Mouse (Mus musculus): ENCODE measurements around the gene Cdc42ep1.
"Not testable (repeated sequence)": the region's sequence is repeated elsewhere in the genome, so short reads cannot be mapped to it uniquely, and the experiment has no call there.

Gene Cdc42ep1

GRCm38 (mm10) chr15:78878792-78879516 is 36.5 kb downstream of the Cdc42ep1 start:
- DNase-seq (ENCODE audit: low spot score), result not testable (repeated sequence)

GRCm38 (mm10) chr15:78880432-78880831 is 38.0 kb downstream of the Cdc42ep1 start:
- DNase-seq (ENCODE audit: low spot score), result no peak

- no peak for DNase-seq (ENCODE audit: low spot score)
Observed at GRCm38 (mm10) chr15:78881828-78882227, 39.4 kb downstream of the Cdc42ep1 start.

- DNase-seq (ENCODE audit: low spot score), result no peak
Observed at GRCm38 (mm10) chr15:78889401-78889853, 47.0 kb downstream of the Cdc42ep1 start.

GRCm38 (mm10) chr15:78892440-78892839 is 50.0 kb downstream of the Cdc42ep1 start:
- no peak for DNase-seq (ENCODE audit: low spot score)

- DNase-seq (ENCODE audit: low spot score), result no peak
Observed at GRCm38 (mm10) chr15:78894726-78895125, 52.3 kb downstream of the Cdc42ep1 start.

- DNase-seq (ENCODE audit: low spot score), result no peak
Observed at GRCm38 (mm10) chr15:78895741-78896140, 53.3 kb downstream of the Cdc42ep1 start.

- DNase-seq (ENCODE audit: low spot score), result no peak
Observed at GRCm38 (mm10) chr15:78896149-78896548, 53.7 kb downstream of the Cdc42ep1 start.

- no peak for DNase-seq (ENCODE audit: low spot score)
Observed at GRCm38 (mm10) chr15:78897488-78897887, 55.1 kb downstream of the Cdc42ep1 start.

- DNase-seq (ENCODE audit: low spot score), result no peak
Observed at GRCm38 (mm10) chr15:78898507-78899001, 56.1 kb downstream of the Cdc42ep1 start.

GRCm38 (mm10) chr15:78899409-78899739 is 57.0 kb downstream of the Cdc42ep1 start, which contains the start of gene Gm49510:
Gene Gm49510, plus strand, starts transcription at chr15:78899667.
- DNase-seq (ENCODE audit: low spot score), result no peak

GRCm38 (mm10) chr15:78899740-78900584 is 57.5 kb downstream of the Cdc42ep1 start, which contains the start of gene Sh3bp1:
Gene Sh3bp1, plus strand, starts transcription at chr15:78899768.
- DNase-seq (ENCODE audit: low spot score), result no peak
